Mouse (Mus musculus) megakaryocyte, embryonic 14.5 days (primary cell): ENCODE results near the gene Chrne. TPM values are rescaled to one million over a fixed set of nuclear protein-coding genes. Genes with fewer than 3 reads are reported as not detected.

Experiments used
- H3K27me3 ChIP-seq: replicated peaks from 2 replicates; pipeline ENCODE3; 2012; ENCODE audit warnings: inconsistent platforms
- H3K36me3 ChIP-seq: replicated peaks from 2 replicates; pipeline ENCODE3; 2012; ENCODE audit warnings: low read length, inconsistent platforms, mixed read lengths
- H3K4me1 ChIP-seq: 2 replicates; pipeline ENCODE4 v1.6.1; 2012; ENCODE audit warnings: inconsistent platforms
- H3K4me3 ChIP-seq: replicated peaks from 2 replicates; pipeline ENCODE3; 2012; ENCODE audit warnings: moderate library complexity, mild to moderate bottlenecking, inconsistent platforms
- H3K9me3 ChIP-seq: 2 replicates; pipeline ENCODE4 v1.6.1; 2012; ENCODE audit warnings: inconsistent platforms
- FLI1 ChIP-seq: IDR thresholded peaks from 2 replicates; pipeline ENCODE4 v1.6.1; 2012; ENCODE audit warnings: low read length, inconsistent platforms, mixed read lengths
- GATA1 ChIP-seq: IDR thresholded peaks from 3 replicates; pipeline ENCODE4 v1.6.1; 2012; ENCODE audit warnings: mixed read lengths, low read length, inconsistent platforms, borderline replicate concordance
- polyA plus RNA-seq: library from polyadenylated mRNA; stranded (reverse); fragments of >175 nt; gene quantifications from 2 replicates; pipeline ENCODE4 v1.2.3, GENCODE M21; 2012; ENCODE audit warnings: low replicate concordance; ENCODE audit not compliant: insufficient read depth

The Chrne gene
- polyA plus RNA-seq, 1 experiment: 0.83 TPM

GRCm38 (mm10) chr11:70628431-70628830 lies 9.4 kb upstream of the Chrne start:
- TF ChIP-seq GATA1: no peak
- TF ChIP-seq FLI1: no peak
- H3K27me3 ChIP-seq: no peaks in the 10 kb centered on the region

DNA sequence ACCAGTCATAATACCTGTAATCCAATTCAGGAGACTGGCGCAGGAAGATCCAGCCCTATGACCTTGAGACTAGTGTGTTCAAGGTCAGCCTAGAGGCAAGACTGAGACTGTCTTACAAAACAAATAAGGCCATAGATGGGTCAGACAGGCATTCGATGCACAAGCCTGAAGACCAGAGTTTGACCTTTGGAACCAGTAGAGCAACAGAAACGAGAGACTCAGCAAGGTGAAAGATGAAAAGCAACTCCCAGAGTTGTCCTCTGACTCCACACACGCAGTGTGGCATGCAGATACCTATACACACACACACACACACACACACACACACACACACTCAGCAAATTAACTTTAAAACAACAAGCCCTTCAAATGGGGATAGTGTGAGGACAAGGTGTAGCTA lies 7.9 kb upstream of the Chrne start:
- Histone ChIP-seq H3K36me3 (no peaks in the 10 kb centered on the region), H3K27me3 (no peaks in the 10 kb centered on the region), H3K9me3 (no peaks in the 10 kb centered on the region), H3K4me1 (peaks cover 56% of the 10 kb centered on the region), H3K4me3 (no peak overlapping the region)
- no peak for TF ChIP-seq FLI1
- no peak for TF ChIP-seq GATA1

More at GRCm38 (mm10) chr11:70628431-70628830, 9.4 kb upstream of the Chrne start:
- Histone ChIP-seq H3K4me3 (no peak overlapping the region), H3K9me3 (no peaks in the 10 kb centered on the region), H3K4me1 (peaks cover 53% of the 10 kb centered on the region), H3K36me3 (no peaks in the 10 kb centered on the region)

GRCm38 (mm10) chr11:70625473-70625872 lies 6.5 kb upstream of the Chrne start:
- TF ChIP-seq FLI1 (no peak), GATA1 (no peak)
- peaks cover 48% of the 10 kb centered on the region for H3K4me1 ChIP-seq
- no peak overlapping the region for H3K4me3 ChIP-seq
- no peaks in the 10 kb centered on the region for H3K27me3 ChIP-seq
- no peaks in the 10 kb centered on the region for H3K9me3 ChIP-seq
- no peaks in the 10 kb centered on the region for H3K36me3 ChIP-seq

GRCm38 (mm10) chr11:70623053-70623742 lies 4.2 kb upstream of the Chrne start:
- H3K27me3 ChIP-seq: no peaks in the 10 kb centered on the region
- peaks cover 41% of the 10 kb centered on the region for H3K4me1 ChIP-seq
- no peaks in the 10 kb centered on the region for H3K9me3 ChIP-seq
- H3K4me3 ChIP-seq: no peak overlapping the region
- TF ChIP-seq FLI1 (no peak), GATA1 (no peak)
- H3K36me3 ChIP-seq: no peaks in the 10 kb centered on the region

GRCm38 (mm10) chr11:70621972-70622814 lies 3.2 kb upstream of the Chrne start:
- TF ChIP-seq FLI1 (no peak), GATA1 (no peak)
- Histone ChIP-seq H3K36me3 (peaks cover under 1% of the 10 kb centered on the region), H3K9me3 (no peaks in the 10 kb centered on the region)

DNA sequence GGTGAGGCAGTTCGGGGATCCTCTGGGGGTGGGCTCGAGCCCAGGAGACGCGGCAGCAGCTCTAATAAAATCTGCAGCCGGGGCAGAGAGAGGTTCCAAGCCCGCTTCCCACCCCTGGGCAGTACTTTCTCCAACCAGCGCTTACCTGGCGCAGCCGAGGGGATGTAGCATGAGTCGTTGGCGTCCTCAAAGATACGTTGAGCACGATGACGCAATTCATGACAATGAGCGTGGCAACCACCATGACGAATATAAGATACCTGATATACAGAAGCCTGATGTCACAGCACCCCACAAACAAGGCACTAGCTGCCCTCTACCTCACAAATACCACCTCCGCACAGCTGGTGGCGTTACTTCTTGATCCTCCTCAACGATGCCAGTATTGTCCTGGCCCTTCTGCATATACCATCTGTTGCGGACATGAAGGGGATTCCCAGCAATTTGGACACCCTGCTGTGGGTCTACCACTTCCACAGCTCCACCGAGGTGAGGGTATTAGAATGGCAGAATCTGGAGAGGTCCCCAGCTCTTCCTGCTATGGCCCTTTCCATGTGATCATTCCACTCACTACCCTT lies 3.4 kb downstream of the Chrne start, which contains the start of gene 4930544D05Rik:
TSS of gene 4930544D05Rik (plus strand) at position 333 of the 578 bp plus-strand sequence.
- no peak for TF ChIP-seq FLI1
- no peak for TF ChIP-seq GATA1
- Histone ChIP-seq H3K27me3 (no peaks in the 10 kb centered on the region), H3K9me3 (no peaks in the 10 kb centered on the region), H3K36me3 (peaks cover 57% of the 10 kb centered on the region), H3K4me1 (peaks cover 78% of the 10 kb centered on the region), H3K4me3 (peak within 1 kb of the TSS; percentile 87)

More at GRCm38 (mm10) chr11:70621972-70622814, 3.2 kb upstream of the Chrne start:
- peaks cover 48% of the 10 kb centered on the region for H3K4me1 ChIP-seq
- H3K4me3 ChIP-seq: no peak overlapping the region
- no peaks in the 10 kb centered on the region for H3K27me3 ChIP-seq

DNA sequence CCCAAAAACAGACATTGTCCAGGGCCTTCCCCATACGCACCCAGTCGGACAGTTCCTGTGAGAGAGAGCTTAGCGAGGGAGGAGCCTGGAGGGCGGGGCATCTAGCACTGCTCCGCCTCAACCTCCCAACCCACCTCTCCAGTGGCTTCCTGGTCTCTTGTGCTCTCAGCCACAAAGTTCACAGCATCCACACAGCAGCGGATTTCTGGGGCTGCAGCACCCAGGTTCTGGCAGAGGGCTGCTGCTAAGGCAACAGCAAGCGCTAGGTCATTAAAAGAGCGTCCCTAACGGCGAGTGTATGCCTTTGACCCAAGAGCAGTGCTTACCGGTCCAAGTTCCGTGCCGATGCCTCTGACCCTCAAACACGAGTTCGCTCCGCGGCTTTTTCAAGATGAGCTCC lies 3.9 kb downstream of the Chrne start:
- TF ChIP-seq GATA1: no peak
- no peak for TF ChIP-seq FLI1
- Histone ChIP-seq H3K36me3 (peaks cover 62% of the 10 kb centered on the region), H3K4me1 (peaks cover 82% of the 10 kb centered on the region), H3K9me3 (no peaks in the 10 kb centered on the region), H3K27me3 (no peaks in the 10 kb centered on the region), H3K4me3 (peak overlapping the region; percentile 87)

- Histone ChIP-seq H3K36me3 (peaks cover 88% of the 10 kb centered on the region), H3K27me3 (no peaks in the 10 kb centered on the region), H3K4me1 (peaks cover 85% of the 10 kb centered on the region), H3K4me3 (peak overlapping the region; percentile 62), H3K9me3 (no peaks in the 10 kb centered on the region)
- TF ChIP-seq FLI1 (no peak), GATA1 (no peak)
These were observed 6.5 kb downstream of the Chrne start for GRCm38 (mm10) chr11:70612505-70612904.

- H3K27me3 ChIP-seq: no peaks in the 10 kb centered on the region
- TF ChIP-seq GATA1 (no peak), FLI1 (no peak)
- H3K9me3 ChIP-seq: no peaks in the 10 kb centered on the region
- no peak overlapping the region for H3K4me3 ChIP-seq
- H3K4me1 ChIP-seq: peaks cover 71% of the 10 kb centered on the region
- H3K36me3 ChIP-seq: peaks cover 92% of the 10 kb centered on the region
These were observed 8.3 kb downstream of the Chrne start for GRCm38 (mm10) chr11:70610752-70611151.

GRCm38 (mm10) chr11:70608381-70609066 lies 10.5 kb downstream of the Chrne start:
- H3K36me3 ChIP-seq: peaks cover 99% of the 10 kb centered on the region
- no peaks in the 10 kb centered on the region for H3K27me3 ChIP-seq
- no peak overlapping the region for H3K4me3 ChIP-seq
- no peaks in the 10 kb centered on the region for H3K9me3 ChIP-seq
- H3K4me1 ChIP-seq: peaks cover 58% of the 10 kb centered on the region
- no peak for TF ChIP-seq GATA1
- TF ChIP-seq FLI1: no peak
